Mouse (Mus musculus): Measurements from ENCODE around the gene Plxna1.

Plxna1 gene

DNA sequence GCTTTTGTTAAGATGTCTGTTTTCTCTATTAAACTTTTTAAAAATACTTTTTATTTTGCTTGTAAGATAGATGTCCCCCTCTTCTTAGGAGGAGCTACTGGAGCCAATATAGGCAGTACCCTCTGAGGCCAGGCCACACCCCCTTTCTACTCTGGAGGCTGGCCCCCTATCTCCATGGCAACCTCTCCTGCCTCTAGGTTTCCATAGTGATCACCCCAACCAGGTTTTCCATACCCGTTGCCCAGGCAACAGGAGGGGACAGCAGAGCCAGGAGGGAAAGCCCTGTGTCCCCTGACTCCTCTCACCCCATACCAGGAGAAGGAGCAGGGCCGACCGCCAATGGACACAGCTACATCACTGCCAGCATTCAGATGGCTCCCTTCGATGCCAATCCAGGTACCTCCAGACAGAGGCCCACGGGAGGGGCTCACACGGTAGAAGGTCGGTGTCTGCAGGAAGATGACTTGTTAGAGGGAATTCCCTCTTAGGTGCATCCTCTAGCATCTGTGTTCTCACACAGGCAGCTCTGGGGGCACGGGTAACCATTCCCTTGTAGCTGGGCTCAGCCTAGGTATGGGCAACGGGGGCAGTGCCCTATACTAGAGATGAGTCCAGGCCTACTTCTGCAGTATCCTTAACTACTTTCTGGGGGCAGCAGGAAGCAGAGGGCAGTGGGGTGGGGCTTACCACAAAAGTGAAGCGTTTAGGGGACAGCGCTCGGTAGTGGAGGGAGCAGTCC, 28.3 kb downstream of the Plxna1 start:
- DNase-seq (ENCODE audit: low spot score) = no peak

DNA sequence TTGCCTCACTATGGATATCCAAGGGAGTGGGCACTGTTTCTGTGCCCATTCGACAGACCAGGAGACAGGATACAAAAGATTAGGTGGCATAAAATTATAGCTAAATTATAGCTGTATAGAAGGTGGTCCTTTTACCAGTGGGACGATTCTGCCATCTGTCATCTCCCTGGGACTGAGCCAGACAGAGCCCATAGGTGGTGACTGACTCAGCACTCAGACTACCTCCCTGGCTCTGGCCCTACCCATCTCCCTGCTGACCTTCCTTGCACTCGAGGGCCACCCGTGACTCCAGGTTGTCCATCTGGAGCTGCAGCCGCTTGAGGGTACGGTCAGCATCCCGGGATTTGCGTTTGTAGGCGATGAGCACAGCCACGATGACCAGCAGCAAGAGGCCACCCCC, 31.5 kb downstream of the Plxna1 start:
- no peak for DNase-seq (ENCODE audit: low spot score)

DNA sequence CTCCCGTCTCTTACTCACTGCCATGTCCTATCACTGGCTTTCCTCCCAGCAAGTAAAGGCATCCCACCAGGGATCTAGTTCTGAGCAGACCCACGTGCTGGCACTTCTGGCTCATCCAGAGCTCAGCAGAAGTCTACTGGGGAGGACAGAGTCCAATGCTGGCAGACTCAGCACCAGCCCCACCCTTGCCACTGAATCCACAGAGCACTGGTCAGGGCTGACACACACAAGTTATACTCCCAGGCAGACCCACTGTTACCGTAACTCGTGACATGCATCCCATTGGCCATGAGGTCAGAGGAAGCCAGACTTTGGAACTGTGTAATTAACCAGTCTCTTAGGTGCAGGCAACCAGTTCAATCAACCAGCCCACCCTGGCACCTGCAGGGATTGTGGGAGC, 33.8 kb downstream of the Plxna1 start:
- DNase-seq (ENCODE audit: low spot score) = no peak

DNA sequence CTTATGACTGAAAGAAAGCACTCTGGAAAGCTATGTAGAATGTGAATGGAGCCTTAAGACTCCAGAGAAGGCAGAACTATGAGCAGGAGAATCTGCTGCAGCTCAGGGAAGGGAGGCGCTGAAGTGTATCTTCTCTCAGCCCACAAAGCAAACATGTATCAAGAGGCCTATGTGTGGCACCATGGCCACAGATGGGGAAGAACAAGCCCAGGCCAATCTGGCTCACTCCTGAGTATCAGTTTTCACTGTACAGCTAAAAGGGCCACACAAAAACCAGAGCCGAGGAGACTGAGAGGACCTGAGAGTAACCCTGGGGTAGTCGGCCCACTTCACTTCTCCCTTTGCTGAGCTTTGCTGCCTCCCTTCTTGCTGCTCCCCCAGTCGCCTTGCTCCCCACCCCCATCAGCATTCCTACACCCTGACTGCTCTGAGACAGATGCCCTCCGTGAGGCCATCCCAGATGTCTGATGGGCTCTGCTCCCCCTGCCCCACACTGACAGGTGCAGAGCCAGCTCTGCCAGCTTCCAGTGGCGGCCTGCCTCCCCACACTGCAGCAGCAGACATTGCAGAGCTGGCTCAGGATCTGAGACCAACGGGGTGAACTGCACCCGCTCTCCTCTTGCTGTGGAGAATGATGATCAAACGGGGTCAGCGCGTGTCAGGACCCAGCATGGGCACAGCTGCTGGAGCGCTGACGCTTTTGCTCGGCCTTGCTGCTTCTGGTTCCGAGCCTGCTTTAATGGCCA, 34.5 kb downstream of the Plxna1 start:
- DNase-seq (ENCODE audit: low spot score) = no peak

DNA sequence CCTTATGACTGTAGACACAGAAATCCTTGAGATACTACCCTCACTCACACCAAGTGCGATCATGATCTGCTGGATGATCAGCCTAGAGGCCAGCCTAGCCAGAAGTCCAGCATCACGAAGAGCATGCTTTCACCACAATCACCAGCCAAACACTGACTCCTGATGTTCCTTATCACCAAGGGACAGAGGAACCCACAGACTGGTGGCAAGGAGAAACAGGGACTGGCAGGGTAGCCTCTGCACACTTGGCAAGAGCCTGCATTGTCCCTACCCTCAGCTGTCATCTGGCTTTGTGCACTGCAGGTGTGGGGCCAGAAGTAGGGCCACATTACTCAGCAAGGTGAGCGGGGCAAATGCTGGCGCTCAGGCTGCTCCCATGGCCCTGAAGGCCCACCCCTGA, 37.6 kb downstream of the Plxna1 start:
- no peak for DNase-seq (ENCODE audit: low spot score)

DNA sequence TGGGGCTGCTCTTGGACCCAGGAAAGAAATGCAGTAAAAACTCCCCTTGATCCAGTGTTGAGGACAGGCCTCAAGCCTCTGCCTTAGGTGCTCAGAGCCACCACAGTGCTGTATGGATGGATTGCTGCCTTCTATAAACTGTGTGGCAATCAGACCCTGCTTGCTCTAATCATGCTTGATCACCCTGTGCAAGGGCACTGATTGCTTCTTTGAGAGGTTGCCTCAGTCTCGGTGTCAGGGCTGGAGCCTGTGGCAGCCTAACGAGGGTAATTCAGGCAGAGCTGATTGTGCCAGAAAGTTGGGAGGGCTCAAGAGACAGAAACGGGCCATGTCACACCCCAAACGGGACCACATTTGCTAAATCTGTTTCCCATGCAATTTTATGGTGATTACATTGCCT, 47.2 kb downstream of the Plxna1 start:
- DNase-seq (ENCODE audit: low spot score) = no peak

DNA sequence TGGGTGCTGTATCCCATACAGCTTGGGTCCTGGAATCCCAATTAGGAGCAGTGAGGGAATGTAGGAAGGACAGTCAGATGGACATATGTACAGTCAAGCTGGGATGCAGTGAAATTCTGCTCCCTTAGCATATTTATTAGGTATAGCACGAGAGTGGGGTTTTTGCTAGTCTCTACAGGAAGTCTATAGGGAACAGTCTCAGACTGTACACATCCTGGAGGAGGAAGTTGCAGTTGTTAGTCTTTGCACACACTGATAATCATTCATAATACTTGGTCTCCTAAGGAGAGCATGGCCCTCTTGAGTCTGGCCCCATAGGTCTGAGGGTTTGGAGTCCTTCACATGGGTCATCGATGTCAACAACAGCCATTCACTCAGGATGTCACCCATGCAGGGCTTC, 50.9 kb downstream of the Plxna1 start:
- DNase-seq (ENCODE audit: low spot score) = no peak

DNA sequence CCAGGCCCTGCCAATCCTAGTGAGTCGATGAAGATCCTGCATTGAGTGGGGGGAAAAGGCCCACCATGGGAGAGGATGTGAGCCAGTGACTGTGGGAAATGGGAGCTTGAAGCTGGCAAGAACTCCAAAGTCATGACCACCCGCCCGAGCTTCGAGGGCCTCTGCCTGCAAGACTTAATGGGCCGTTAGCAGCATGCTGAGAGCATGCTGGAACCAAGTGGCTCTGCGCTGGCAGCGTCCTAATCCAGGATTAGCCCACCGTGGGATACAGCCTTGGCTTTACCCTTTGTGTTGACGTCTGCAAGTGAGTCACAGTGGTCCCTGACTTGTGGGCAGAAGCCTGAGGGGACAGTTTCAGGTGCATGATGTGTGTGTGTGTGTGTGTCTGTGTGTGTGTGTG, 52.2 kb downstream of the Plxna1 start:
- no peak for DNase-seq (ENCODE audit: low spot score)

DNA sequence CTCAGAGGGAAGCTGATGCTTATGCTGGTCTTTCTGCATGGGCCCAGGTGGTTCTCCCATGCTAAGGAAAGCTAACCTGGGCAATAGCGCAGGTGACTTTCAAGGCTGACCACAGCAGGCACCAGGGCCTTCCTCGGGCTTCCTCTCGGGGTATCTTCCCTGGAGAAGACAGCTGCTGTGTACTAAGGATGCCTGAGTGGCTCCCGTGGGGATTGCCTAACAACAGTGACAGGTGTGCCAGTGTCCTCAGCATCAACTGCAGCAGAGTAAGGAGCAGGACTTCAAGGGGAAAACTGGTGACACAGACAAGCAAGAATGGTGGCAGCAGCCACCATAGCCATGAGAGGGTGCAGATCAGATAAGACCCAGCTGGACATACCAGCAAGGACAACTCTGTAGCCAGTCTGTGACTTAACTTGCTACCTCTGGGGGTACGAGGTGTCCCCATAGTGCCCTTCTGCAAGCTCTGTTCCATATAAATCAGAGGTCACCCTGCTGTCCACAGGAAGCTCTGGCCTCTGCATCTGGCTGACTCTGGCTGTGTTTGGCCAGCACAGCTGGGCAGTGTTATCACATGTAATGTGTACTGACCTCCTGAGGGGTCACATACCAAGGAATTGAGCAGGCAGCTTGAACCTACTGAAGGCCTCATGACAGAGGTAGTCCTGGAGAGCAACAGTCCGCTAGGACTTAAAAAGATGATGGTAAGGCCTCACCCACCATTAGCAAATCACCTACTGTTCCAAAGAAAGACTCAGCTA, 54.0 kb downstream of the Plxna1 start:
- DNase-seq (ENCODE audit: low spot score) = peak; percentile 56

DNA sequence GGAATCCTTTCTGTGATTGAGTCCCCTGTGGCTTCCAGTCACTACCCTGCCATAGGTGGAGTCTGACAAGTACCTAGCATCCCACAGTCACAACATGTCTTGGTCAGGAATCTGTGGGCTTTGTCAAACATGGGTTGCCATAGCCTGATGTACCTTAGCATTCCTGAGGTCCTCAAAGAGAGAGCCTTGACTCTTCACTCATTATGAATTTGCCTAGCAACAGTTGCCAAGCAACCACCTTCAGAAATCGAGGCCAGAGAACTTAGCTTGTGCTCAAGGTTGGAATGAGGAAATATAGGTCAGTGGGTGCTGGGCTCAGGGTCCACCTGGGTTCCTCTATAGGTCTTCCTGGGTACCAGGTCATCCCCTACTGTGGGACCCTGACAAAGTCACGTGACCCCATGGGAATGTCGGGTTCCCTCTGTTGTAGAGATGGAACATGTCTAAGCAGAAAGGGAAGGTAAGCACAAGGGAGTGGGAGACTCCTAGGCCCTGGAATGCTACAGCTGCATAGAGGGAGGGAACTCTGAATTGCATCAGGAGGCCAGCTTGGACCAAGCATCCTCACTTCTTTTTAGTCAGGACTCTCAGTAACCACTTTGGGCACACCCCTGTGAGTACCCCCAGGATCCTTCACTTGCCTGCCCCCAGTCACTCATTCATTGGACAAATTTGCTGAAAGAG, 57.9 kb downstream of the Plxna1 start:
- DNase-seq (ENCODE audit: low spot score) = no peak

DNA sequence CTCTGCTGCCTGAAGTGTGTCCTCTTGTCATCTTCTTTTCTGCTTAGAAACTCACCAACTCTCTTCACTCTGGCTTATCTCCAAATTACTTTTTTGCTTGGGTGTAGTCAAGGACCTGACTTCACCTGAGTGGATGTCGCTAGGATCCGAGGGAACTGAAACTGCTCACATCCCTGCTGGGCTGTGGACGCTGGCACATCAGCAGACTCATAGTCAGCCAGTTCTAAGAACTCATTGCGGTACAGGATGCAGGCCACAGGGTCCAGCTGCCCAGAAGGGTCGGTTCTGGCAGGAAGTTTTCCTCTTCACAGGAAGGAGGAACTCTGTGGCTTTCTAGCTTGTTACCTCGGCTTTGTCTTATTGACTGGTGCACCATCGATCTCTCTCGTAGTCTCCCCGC, 62.6 kb downstream of the Plxna1 start:
- no peak for DNase-seq (ENCODE audit: low spot score)

DNA sequence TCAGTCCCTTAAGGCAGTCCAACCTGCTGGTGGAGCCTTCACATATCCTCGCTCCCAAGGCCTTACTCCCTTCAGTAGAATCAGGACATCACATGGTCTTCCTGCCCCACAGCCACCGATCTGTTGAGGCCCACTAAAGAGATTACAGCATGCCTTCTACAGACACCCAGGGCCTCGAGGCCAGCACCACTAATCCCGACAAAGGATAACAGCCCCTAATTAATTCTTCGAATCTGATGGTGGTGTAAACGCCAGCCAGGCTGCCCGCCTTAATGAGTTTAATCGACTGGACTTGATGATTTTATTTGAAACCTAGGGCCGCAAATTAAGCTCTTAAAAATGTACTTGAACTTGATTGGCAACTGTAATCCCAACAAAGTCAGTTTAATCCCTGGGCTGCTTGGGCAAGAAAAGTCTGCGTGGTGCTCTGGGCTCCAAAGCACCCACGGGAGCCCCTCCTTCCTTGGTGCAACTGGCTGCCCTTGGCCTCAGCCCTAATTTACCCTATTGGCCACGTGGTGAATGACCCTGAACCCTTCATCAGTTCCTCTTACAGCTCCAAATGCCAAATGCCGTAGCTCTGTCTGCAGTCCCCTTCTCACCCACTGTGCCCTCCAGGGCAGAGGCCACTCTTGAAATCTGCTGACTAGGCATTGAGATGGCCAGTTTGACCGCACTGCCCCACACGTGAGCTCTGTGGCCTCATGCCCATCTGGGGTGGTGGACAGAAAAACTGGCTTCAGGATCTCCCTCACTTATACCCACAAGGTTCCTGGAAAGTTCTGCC, 65.3 kb downstream of the Plxna1 start:
- DNase-seq (ENCODE audit: low spot score) = no peak

DNA sequence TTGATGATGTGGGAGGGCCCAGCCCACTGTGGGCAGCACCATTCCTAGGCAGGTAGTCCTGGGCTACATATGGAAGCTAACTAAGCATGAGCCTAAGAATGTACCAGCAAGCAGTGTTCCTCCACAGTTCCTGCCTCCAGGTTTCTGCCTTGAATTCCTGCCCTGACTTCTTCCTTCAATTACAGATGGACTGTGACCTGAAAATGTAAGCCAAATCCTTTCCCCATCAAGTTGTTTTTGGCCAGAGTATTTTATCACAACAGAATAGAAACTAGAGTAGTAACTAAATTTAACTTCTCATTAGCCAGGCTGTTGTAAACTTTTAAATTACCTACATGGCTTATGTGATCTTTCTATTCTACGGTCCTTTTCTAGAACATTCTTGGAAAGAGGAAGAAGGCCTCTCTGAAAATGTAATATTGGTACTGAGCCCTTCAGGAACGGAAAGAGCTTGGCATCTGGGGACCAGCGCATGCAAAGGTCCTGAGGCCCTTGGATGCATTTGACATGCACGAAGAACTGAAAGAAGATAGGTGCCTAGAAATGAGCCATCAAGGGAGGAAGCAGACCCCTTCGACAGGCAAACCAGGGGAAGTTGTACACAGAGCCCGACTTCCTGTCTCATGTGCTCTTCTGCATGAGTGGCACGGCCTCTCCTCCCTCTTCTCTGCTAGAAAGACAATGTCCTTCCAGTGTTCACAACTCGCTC, 66.3 kb downstream of the Plxna1 start:
- no peak for DNase-seq (ENCODE audit: low spot score)

DNA sequence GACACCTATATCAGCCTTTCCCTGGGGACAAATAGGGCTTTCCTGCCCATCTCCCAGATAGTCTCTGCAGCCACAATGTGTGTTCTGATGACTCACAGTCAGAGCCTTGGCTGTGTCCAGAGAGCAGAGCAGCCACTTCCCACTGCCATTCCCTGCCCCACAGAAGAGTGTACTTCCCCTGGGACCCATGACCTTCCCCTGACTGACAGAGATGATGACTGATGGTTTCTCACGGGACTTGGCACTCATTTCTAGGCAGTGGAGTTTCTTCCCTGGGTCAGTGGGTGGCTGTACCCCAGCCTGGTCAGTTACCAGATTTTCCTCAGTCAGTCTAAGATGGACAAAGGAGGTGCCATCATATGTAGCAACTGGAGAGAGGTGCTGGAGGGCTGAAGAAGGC, 67.8 kb downstream of the Plxna1 start:
- no peak for DNase-seq (ENCODE audit: low spot score)

DNA sequence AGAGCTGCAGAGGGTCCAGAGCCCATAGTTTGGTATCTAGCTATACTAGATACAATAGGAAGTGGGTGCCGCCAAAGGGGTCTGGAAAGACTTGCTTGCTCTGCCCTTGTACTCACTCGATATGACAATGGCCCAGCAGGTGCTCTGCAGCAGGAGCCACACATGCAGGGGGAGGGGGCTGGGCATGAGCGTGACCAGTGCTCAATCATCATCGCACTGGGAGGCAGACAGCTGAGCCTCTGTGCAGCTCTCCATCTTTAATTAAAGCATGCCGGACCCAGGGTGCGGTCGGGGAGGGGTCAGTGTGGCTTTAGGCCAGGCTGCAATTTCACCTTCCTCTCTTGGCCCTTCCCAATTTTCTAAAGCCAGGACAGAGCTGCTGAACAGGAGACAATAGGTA, 70.9 kb downstream of the Plxna1 start:
- DNase-seq (ENCODE audit: low spot score) = no peak

DNA sequence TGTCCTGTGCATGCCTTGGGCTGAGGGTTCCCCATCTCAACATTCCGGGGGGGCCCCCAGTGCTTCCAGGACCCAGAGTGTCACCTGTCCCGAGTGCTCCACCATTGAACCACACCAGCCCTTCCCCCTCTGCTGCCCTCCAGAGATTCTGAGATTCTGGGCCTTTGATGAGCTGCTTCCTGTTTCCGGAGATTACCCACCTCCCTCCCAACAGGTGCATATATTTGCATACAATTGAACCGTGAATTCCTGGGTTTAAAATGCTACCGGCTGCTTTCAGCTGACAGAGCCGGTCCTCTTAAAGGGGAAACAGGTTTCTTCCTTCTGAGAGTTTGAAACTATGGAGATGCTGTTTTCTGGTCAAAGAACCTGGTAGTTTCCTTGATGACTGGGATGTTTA, 74.3 kb downstream of the Plxna1 start:
- DNase-seq (ENCODE audit: low spot score) = no peak

DNA sequence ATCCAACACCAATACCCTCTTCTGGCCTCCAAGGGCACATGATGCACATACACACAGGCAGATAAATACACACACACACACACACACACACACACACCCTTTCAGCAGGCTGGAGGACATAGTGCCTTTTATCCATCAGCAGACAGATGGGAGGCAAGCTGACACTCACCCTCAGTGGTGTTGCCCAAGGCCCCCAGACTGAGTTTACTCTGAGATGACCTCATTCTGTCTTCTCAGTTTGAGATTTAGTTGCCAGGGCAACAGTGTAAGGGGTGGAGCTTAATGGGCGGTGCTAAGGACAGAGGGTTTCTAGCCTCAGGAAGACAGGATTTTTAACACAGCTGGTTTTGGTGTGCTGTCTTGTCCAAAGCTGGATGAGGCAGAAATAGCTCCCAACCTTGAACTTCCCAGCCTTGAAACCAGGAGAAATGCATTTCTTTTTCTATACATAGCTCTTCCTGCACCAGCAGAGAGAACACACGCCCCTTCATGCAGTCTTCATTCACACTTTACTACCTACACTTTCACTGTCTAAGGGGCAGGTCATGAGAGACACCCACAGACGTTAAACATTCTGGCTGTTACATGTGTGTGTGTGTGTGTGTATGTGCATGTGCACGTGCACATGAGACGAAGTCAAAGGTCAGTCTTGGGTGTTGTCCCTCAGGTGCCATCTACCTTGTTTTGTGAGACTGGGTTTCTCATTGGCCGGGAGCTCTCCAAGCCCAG, 75.6 kb downstream of the Plxna1 start:
- peak; percentile 70 for DNase-seq (ENCODE audit: low spot score)

DNA sequence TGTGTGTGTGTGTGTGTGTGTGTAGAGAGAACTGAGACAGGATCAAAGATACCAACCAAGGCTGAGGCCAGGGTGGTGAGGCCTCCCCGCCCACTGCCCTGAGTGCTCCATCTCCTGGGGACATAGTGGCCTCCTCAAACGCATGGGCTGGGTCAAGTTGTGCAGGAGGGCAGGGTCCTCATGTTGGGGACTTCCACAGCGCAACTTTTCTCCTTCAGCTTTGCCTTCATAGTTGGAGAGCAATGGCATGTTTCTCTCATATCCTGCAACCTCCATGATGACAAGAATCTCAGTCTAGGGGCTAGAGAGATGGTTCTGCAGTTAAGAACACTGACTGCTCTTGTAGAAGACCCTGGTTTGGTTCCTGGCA, 76.1 kb downstream of the Plxna1 start:
- DNase-seq (ENCODE audit: low spot score) = no peak

DNA sequence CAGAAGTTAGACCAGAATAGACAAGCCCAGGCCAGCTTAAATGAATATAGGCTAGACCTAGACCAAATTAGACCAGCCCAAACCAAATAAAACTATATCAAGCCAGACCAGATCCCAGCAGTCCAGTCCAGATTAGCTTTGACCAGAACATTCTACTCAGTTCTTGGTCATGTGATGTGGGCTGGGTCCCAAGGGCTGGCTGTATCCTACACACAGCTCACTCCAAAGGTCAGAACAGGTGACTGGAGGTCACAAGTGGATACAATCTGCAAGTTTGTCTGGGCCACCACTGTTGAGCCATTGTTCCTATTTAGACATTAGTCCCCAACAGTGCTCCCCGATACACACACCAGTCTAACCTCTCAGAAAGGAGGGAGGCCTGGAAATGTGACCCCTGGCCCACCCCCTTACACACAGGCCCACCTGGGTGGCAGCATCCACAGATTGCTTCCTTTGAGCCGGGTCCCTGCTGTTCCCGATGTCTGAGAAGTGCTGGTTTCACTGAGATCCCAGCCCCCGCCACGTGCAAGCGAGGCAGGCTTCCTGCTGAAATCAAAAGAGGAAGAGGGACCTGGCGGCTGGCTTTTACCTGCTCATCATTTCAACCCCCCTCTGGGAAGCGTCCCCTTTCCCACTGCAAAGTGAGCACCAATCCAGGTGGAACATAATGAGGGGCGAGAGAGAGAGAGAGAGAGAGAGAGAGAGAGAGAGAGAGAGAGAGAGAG, 76.7 kb downstream of the Plxna1 start:
- DNase-seq (ENCODE audit: low spot score) = no peak

DNA sequence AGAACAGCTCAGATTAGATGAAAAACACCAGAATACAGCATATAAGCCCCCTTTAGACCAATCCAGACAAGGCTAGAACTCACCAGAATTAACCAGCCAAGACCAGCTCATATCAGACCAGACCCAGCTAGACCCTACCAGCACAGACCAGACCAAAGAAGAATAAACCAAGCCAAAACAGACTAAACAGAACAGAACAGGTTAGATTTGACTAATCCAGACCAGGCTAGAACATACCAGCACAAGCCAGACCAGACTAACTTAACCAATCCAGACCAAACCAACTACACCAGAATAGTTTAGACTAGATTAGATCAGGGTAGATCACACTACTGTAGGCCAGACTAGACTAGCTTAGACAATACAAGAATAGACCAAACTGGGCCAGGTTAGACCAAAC, 77.3 kb downstream of the Plxna1 start:
- no peak for DNase-seq (ENCODE audit: low spot score)

Data from yolk sac, embryonic 10.5 days (tissue).